Mouse (Mus musculus) effector memory CD4-positive, alpha-beta T cell, adult 7 months (primary cell): ENCODE measurements around the gene Ramp2. TPM values are rescaled to one million over a fixed set of nuclear protein-coding genes. Genes with fewer than 3 reads are reported as not detected.

Experiments
- polyA plus RNA-seq: library from polyadenylated mRNA; unstranded; fragments of 100-300 nt; shearing (Covaris generic); gene quantifications from one replicate; pipeline ENCODE4 v1.2.1, GENCODE M21; 2017

Ramp2 gene
- polyA plus RNA-seq = 2.8 TPM

DNA sequence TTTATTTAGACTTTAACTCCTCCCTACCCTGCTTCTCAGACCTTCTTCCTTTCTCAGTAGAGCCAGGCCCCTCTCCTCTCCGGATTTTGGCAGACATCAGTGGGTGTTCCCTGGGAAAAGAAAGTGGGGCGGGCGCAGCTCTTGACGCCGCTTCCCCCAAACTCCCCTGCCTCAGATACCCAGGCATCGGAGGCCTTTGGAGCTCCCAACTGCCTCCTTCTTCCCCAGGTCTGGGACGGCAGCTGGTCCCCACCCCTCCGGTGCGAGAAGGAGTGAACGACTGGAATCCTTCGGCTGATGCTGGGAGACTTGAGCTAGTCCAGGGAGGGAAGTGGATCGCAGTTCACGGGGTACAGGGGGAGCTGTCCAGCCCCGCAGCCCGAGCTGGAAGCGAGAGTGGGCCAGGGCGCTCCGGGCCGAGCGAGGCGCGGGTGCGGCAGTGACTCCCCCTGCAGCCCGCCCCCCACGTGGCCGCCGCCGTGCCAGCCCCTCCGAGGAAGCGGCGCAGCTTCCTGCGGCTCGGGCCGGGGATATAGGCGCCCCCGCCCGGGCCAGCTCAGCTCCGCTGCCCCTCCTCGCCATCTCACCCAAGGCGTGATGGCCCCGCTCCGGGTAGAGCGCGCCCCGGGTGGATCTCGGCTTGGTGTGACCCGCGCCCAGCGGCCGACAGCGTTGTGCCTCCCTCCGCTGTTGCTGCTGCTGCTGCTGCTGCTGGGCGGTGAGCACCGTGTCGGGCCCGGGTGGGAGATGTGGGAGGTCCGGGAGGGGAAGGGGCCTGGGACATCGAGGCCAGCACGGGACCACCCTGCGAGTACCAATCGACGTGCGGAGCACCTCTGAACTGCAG lies at the start of gene Ramp2:
Gene Ramp2, plus strand, starts transcription at position 174 of the 847 bp plus-strand sequence.

DNA sequence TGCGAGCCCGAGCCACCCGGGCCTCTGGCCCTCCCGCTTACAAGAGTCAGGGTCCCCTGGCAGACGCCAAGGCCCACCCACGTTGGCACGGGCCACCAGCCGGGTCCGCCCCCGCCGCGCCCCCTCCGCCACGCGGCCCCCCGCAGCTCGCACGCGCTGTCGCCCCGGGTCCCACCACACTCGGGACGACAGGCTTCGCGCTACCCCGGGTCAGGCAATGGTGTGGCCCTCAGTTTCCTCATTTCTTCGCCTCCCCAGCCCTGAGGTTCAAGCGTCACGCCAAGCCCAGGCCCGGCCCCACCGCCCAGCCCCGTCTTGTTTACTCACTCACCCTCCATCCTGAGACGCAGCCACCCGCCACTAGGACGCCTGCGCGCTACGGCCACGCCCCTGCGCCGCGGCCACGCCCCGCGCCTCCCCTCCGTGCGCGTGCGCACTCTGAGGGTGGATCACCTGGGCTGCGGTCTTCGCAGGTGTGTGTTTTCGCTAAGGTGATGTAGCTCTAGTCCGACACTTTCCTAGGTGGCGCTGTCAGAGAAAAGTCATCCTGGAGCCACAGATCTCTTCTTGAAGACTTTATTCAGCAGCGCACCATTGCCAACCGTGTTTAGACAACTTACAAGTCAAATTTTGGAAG lies 19.6 kb upstream of the Ramp2 start, which contains the start of gene Ezh1:
Gene Ezh1, minus strand, starts transcription at position 399 of the 637 bp plus-strand sequence.

DNA sequence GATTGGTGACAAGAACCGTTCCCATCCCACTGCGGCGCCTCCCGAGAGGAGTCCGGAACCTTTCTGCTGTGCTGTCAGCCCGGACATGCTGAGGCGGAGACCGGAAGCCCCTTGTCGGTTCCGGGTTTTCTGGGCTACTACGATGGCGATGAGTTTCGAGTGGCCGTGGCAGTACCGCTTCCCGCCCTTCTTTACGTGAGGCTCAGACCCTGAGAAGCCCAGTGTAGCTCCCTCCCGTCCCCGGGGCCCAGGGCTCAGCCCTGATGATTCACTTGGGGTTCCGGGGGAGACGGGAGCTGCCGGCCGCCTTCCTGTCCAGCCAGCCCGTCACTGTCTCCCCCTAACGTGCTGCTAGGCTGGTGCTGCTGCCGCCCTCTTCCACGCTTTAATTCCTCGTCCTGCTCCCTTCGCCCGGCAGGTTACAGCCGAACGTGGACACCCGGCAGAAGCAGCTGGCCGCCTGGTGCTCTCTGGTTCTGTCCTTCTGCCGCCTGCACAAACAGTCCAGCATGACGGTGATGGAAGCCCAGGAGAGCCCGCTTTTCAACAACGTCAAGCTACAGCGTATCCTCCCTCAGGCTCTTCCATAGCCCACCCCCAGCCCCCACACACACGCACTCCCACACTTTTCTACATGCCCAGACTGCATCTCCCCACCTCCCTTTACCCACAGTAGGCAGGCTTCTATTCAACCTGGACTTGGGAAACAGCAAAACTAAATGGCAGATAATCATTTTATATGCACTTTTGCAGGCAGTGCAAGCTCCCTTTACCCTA lies 8.0 kb downstream of the Ramp2 start, which contains the start of gene Vps25:
Gene Vps25, plus strand, starts transcription at position 95 of the 777 bp plus-strand sequence.

DNA sequence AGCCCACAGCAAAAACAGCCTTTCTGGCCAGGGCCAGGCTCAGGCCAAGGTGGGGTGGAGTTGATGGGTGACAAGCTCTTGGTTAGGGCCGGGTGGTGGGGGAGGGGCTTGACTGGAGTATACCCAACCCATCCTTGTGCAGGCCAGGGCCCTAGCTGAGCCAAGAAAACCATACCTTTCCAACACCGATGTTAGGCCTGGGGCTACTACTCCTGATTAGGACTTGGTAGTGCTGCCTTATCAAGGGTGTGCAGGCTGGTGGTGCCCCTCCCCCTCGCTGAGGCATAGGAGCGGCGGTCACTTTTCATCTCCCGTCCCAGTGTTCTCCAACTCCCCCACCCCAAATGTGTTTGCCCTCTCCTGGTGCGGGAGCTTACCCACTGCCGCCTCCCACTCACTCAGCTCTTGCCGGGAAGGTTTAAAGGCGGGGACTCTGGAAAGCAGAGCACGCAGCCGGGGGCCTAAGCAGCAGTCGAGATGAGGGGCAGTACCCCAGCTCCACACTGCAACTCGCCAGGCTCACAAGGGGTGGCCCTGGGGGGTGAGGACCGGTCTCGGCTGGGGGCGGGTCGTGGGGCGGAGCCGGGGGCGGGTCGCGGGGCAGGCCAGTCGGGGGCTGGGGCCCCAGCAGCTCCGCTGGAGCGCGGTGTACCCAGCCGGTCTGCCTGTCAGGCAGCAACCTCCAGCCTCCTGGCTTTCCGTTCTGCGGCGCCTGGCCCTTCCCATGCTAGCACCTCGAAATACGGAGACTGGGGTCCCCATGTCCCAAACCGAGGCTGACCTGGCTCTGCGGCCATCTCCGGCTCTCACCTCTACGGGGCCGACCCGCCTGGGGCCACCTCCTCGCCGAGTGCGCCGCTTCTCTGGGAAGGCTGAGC lies 14.4 kb downstream of the Ramp2 start, which contains the start of gene Wnk4:
Gene Wnk4, plus strand, starts transcription at position 620 of the 878 bp plus-strand sequence.

DNA sequence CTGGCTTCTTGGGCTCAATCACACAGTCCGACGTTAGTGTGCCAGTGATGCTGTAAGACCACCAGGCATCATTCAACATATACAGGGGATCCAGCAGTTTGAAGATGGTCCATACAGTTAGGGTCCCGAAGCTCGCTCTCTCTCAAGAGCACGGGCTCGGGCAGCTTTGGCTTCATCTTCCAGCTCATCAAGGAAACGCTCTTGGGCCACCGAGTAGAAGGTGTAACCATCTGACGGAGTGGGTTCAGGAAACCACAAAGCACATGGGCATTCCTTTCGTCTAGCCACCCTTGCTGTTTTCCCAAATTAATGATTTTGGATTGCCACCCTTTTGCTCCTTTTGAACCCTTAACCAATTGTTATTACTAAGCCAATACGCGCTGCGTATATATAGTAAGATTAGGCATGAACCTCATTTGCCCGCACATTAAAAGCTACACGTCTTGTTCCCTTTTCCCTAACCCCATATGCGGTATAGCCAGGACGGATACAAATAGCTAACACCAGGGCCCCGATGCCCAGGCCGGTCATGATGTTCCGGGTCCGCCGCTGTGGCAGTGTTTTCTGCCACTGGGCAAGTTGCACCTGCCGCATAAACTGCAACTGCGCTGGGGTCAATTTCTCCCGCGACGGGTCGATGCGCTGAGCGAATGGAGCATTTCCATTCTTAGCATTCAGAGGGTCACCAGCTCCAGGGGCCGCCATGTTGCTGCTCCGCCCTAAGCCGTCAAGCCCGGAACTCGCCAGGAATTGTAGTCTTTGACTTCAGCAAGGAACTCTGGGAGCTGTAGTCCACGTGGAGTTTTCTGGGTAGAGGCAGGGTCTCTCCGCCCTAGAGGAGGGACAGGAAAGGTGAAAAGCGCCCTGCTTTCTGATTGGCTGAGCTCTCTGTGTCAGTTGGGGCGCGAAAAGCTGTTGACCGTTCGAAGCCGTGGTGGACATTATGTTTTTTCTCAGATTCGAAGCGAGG lies 32.7 kb downstream of the Ramp2 start, which contains the start of the genes Cntd1 and Coa3:
Gene Cntd1, plus strand, starts transcription at position 790 of the 970 bp plus-strand sequence.
Gene Coa3, minus strand, starts transcription at position 892 of the 970 bp plus-strand sequence.

DNA sequence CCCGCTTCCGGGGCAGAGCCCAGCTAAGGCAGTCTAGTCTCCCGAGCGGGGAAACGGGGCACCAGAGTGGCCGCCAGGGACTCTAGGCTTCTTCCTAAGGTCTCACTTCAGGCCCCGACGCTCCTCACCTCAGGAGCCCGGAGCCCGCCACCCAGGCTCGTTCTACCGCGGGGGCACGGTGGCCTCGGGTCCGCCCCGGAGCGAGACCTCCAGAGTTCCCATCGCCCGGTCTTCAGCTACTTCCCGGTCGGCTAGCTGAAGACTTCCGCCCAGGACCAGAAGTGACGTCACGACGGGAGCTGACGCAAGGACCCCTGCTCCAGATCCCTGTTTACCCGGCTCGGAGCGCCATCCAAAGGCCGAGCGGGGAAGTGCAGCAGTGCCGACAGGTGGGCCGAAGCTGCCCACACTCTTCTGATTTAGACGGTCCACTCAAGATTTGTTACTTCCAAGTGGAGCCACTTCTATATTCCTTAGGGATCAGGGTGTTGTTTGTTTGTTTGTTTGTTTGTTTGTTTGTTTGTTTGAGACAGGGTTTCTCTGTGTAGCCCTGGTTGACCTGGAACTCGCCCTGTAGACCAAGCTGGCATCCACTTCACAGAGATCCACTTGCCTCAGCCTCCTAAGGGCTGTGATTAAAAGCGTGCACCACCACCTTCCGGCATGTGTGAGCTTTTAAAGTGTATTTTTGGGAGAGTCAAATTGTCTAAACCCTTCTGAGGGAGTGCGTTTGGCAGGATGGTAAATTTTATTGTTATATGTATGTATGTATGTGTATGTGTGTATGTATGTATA lies 56.4 kb downstream of the Ramp2 start, which contains the start of gene Becn1:
Gene Becn1, minus strand, starts transcription at position 283 of the 795 bp plus-strand sequence.

Other genes starting within 250 kb of the Ramp2 start
- gene Atp6v0a1, start 236.6 kb upstream of the Ramp2 start, polyA plus RNA-seq = 1.1 TPM
- gene Naglu, start 176.0 kb upstream of the Ramp2 start, polyA plus RNA-seq = 6.4 TPM
- gene Hsd17b1, start 167.6 kb upstream of the Ramp2 start, polyA plus RNA-seq = 0.38 TPM
- 12.0 TPM for gene Coasy, start 163.5 kb upstream of the Ramp2 start, polyA plus RNA-seq
- gene Mlx, start 158.8 kb upstream of the Ramp2 start, polyA plus RNA-seq = 46.3 TPM
- 2.1 TPM for gene Psmc3ip, start 150.6 kb upstream of the Ramp2 start, polyA plus RNA-seq
- 42.1 TPM for gene Retreg3, start 126.1 kb upstream of the Ramp2 start, polyA plus RNA-seq
- gene Tubg1, start 126.1 kb upstream of the Ramp2 start, polyA plus RNA-seq = 11.4 TPM
- gene Tubg2, start 90.1 kb upstream of the Ramp2 start, polyA plus RNA-seq = 0.27 TPM
- gene Cntnap1, start 75.5 kb upstream of the Ramp2 start, polyA plus RNA-seq = 0.11 TPM
- not detected for gene Plekhh3, start 74.7 kb upstream of the Ramp2 start, polyA plus RNA-seq
- gene Ccr10, start 70.6 kb upstream of the Ramp2 start, polyA plus RNA-seq = not detected
- 87.5 TPM for gene Ezh1, start 19.6 kb upstream of the Ramp2 start, polyA plus RNA-seq
- gene Vps25, start 7.7 kb downstream of the Ramp2 start, polyA plus RNA-seq = 87.7 TPM
- gene Wnk4, start 14.5 kb downstream of the Ramp2 start, polyA plus RNA-seq = 0.30 TPM
- gene Cntd1, start 33.0 kb downstream of the Ramp2 start, polyA plus RNA-seq = not detected
- 48.4 TPM for gene Coa3, start 33.1 kb downstream of the Ramp2 start, polyA plus RNA-seq
- gene Becn1, start 56.3 kb downstream of the Ramp2 start, polyA plus RNA-seq = 206 TPM
- gene Psme3, start 70.2 kb downstream of the Ramp2 start, polyA plus RNA-seq = 167 TPM
- gene Aoc2, start 79.0 kb downstream of the Ramp2 start, polyA plus RNA-seq = 3.3 TPM
- gene Aoc3, start 84.6 kb downstream of the Ramp2 start, polyA plus RNA-seq = not detected
- not detected for gene G6pc, start 121.5 kb downstream of the Ramp2 start, polyA plus RNA-seq
- 26.2 TPM for gene Aarsd1, start 171.6 kb downstream of the Ramp2 start, polyA plus RNA-seq
- gene Gm27029, start 178.8 kb downstream of the Ramp2 start, polyA plus RNA-seq = 3.5 TPM
- 33.8 TPM for gene Rundc1, start 179.1 kb downstream of the Ramp2 start, polyA plus RNA-seq
- 4.8 TPM for gene Ptges3l, start 179.3 kb downstream of the Ramp2 start, polyA plus RNA-seq
- gene Rpl27, start 196.3 kb downstream of the Ramp2 start, polyA plus RNA-seq = 323 TPM
- gene Ifi35, start 202.4 kb downstream of the Ramp2 start, polyA plus RNA-seq = 127 TPM
- 0.27 TPM for gene Rnd2, start 219.0 kb downstream of the Ramp2 start, polyA plus RNA-seq
- gene Vat1, start 220.2 kb downstream of the Ramp2 start, polyA plus RNA-seq = 0.62 TPM